29 mouse cellular contexts compared by ENCODE assay signal in genomic region chr11:64314997-64315396, GRCm38 (mm10).
DNase-seq lines count a peak whose midpoint lies in the region; ATAC-seq and TF ChIP-seq lines count a peak whose summit lies in the region.
"Had no signal": no experiment of that assay in that cellular context is flagged by ENCODE, and none has a peak within 500 bp of the region (broad histone marks: within the 10 kb centered on the region; RNA-seq: fewer than 3 reads in every experiment).

No protein-coding gene starts in this region.

- H3K4me1 ChIP-seq in kidney, embryonic 15.5 days = peaks cover 6% of the 10 kb centered on the region; the same call in 1 of the 2 replicates
- H3K4me1 ChIP-seq in kidney, embryonic 14.5 days (ENCODE audit: control insufficient read depth, insufficient read depth, low read length) = peaks cover 4% of the 10 kb centered on the region; the same call in 1 of the 2 replicates
- H3K4me1 ChIP-seq in lung, postnatal 0 days (ENCODE audit: insufficient read depth, low read depth, low read length) = no peaks in the 10 kb centered on the region
- H3K4me1 ChIP-seq in lung, adult 2 months (ENCODE audit: control insufficient read depth, insufficient read depth, low read length) = no peaks in the 10 kb centered on the region
- H3K4me1 ChIP-seq: forebrain, embryonic 12.5 days; forebrain, embryonic 15.5 days; heart, embryonic 12.5 days; heart, embryonic 15.5 days had no signal

- no peaks in the 10 kb centered on the region for H3K36me3 ChIP-seq in kidney, embryonic 15.5 days
- no peaks in the 10 kb centered on the region for H3K36me3 ChIP-seq in kidney, embryonic 14.5 days (ENCODE audit: control insufficient read depth, insufficient read depth, low read length)
- H3K36me3 ChIP-seq in lung, postnatal 0 days (ENCODE audit: insufficient read depth, low read length) = no peaks in the 10 kb centered on the region
- H3K36me3 ChIP-seq: embryonic facial prominence, embryonic 10.5 days; embryonic facial prominence, embryonic 13.5 days; forebrain, embryonic 12.5 days; forebrain, embryonic 15.5 days; heart, embryonic 12.5 days; heart, embryonic 15.5 days; hindbrain, embryonic 10.5 days had no signal

- 0 out of 2 replicates have a peak, but pooled peaks have one; percentile 58 for ATAC-seq in kidney, embryonic 15.5 days (replicated peaks; ENCODE audit: low FRiP score)
- no peak for ATAC-seq in kidney, embryonic 14.5 days (ENCODE audit: low FRiP score, low TSS enrichment)
- peak; percentile 35; the same call in 1 of the 2 replicates for ATAC-seq in lung, postnatal 0 days
- ATAC-seq: activated CD4-positive, CD25-positive, alpha-beta regulatory T cell, adult 4 months; CD4-positive, CD25-positive, alpha-beta regulatory T cell, adult 4 months; forebrain, embryonic 15.5 days had no signal

- no peak for TF ChIP-seq CTCF in lung, postnatal 0 days (IDR thresholded peaks at IDR 0.05)
- no peak for TF ChIP-seq CTCF in lung, adult 2 months (IDR thresholded peaks at IDR 0.05; ENCODE audit: insufficient read depth, low read length)

- TF ChIP-seq EP300 in lung, postnatal 0 days (IDR thresholded peaks at IDR 0.05) = no peak

- no peak overlapping the region for H3K27ac ChIP-seq in kidney, embryonic 15.5 days
- H3K27ac ChIP-seq in kidney, embryonic 14.5 days (ENCODE audit: low read depth, low read length) = no peak overlapping the region
- no peak overlapping the region for H3K27ac ChIP-seq in lung, postnatal 0 days (ENCODE audit: low read length)
- H3K27ac ChIP-seq: embryonic facial prominence, embryonic 10.5 days; embryonic facial prominence, embryonic 13.5 days; forebrain, embryonic 12.5 days; forebrain, embryonic 15.5 days; heart, embryonic 15.5 days; hindbrain, embryonic 10.5 days had no signal

- H3K4me2 ChIP-seq in kidney, embryonic 15.5 days = no peak overlapping the region
- H3K4me2 ChIP-seq in kidney, embryonic 14.5 days (replicated peaks; ENCODE audit: low read depth, low read length) = no peak overlapping the region
- no peak overlapping the region for H3K4me2 ChIP-seq in lung, postnatal 0 days (replicated peaks; ENCODE audit: low read depth, low read length)
- H3K4me2 ChIP-seq: embryonic facial prominence, embryonic 13.5 days; forebrain, embryonic 12.5 days; forebrain, embryonic 15.5 days; heart, embryonic 12.5 days; heart, embryonic 15.5 days had no signal

- H3K9me3 ChIP-seq in kidney, embryonic 15.5 days (replicated peaks) = no peaks in the 10 kb centered on the region
- H3K9me3 ChIP-seq in kidney, embryonic 14.5 days (ENCODE audit: control insufficient read depth, low read length) = no peaks in the 10 kb centered on the region
- no peaks in the 10 kb centered on the region for H3K9me3 ChIP-seq in lung, postnatal 0 days (ENCODE audit: low read length)
- H3K9me3 ChIP-seq: embryonic facial prominence, embryonic 10.5 days; embryonic facial prominence, embryonic 13.5 days; forebrain, embryonic 12.5 days; forebrain, embryonic 15.5 days; heart, embryonic 12.5 days; heart, embryonic 15.5 days; hindbrain, embryonic 10.5 days had no signal

- TF ChIP-seq POLR2A in lung, adult 2 months (IDR thresholded peaks at IDR 0.05; ENCODE audit: borderline replicate concordance, extremely low read depth, low read depth, low read length) = no peak

- no peak overlapping the region for H3K9ac ChIP-seq in kidney, embryonic 15.5 days
- H3K9ac ChIP-seq in kidney, embryonic 14.5 days (ENCODE audit: low read depth, low read length) = no peak overlapping the region
- H3K9ac ChIP-seq in lung, postnatal 0 days (replicated peaks; ENCODE audit: low read depth) = no peak overlapping the region
- H3K9ac ChIP-seq: embryonic facial prominence, embryonic 13.5 days; forebrain, embryonic 12.5 days; forebrain, embryonic 15.5 days; heart, embryonic 12.5 days; heart, embryonic 15.5 days had no signal

- WGBS in kidney, embryonic 15.5 days = 39% methylated on average over 5 of the region's 5 CpGs
- WGBS in kidney, embryonic 14.5 days = 48% methylated on average over 5 of the region's 5 CpGs
- WGBS in lung, postnatal 0 days = 43% methylated on average over 5 of the region's 5 CpGs
- WGBS in lung, adult 2 months = 70% methylated on average over 5 of the region's 5 CpGs

- H3K4me3 ChIP-seq in kidney, embryonic 15.5 days (replicated peaks) = no peak overlapping the region
- no peak overlapping the region for H3K4me3 ChIP-seq in kidney, embryonic 14.5 days (ENCODE audit: low read length)
- no peak overlapping the region for H3K4me3 ChIP-seq in lung, postnatal 0 days (ENCODE audit: low read depth, low read length)
- H3K4me3 ChIP-seq in lung, adult 2 months (replicated peaks; ENCODE audit: extremely low read depth, low read depth, low read length) = no peak overlapping the region
- H3K4me3 ChIP-seq: embryonic facial prominence, embryonic 10.5 days; embryonic facial prominence, embryonic 13.5 days; erythroblast, embryonic 14.5 days; forebrain, embryonic 12.5 days; forebrain, embryonic 15.5 days; heart, embryonic 12.5 days; heart, embryonic 15.5 days; hindbrain, embryonic 10.5 days had no signal

- H3K27me3 ChIP-seq in kidney, embryonic 15.5 days = no peaks in the 10 kb centered on the region
- no peaks in the 10 kb centered on the region for H3K27me3 ChIP-seq in kidney, embryonic 14.5 days (ENCODE audit: control insufficient read depth, insufficient read depth, low read length)
- no peaks in the 10 kb centered on the region for H3K27me3 ChIP-seq in lung, postnatal 0 days (replicated peaks; ENCODE audit: insufficient read depth, low read length)
- H3K27me3 ChIP-seq: embryonic facial prominence, embryonic 13.5 days; forebrain, embryonic 12.5 days; forebrain, embryonic 15.5 days; heart, embryonic 15.5 days had no signal

- peak; percentile 2 for DNase-seq in kidney, postnatal 14 days
- no peak for DNase-seq in kidney, adult 9 months
- peak; percentile 48 for DNase-seq in lung, postnatal 0 days (ENCODE audit: low spot score)
- DNase-seq in lung, adult 2 months = no peak
- peak; percentile 30 for DNase-seq in yolk sac, embryonic 10.5 days (ENCODE audit: low spot score)
- DNase-seq in right cerebral cortex, postnatal 25 days = no peak
- DNase-seq: adrenal gland, adult 8-10 months; adrenal gland, postnatal 25 days; cerebellum, adult 11-12 months; cerebellum, adult 8-10 months; cerebellum, postnatal 10 days; cerebellum, postnatal 36 days; embryo, embryonic 11 days; gastrocnemius, postnatal 25 days; heart, adult 18-20 months; heart, postnatal 10 days; heart, postnatal 36 days had no signal

Comparison
In these comparisons a context has a peak if more than half of its experiments do, and no peak if none do; other contexts are left out.
1. DNase-seq: peak in kidney, postnatal 14 days (single experiment), lung, postnatal 0 days (single experiment) and yolk sac, embryonic 10.5 days (single experiment); none in kidney, adult 9 months (single experiment), lung, adult 2 months (single experiment) and right cerebral cortex, postnatal 25 days (single experiment).